Mouse (Mus musculus): Measurements from ENCODE around the gene Soat2. TPM values are rescaled to one million over a fixed set of nuclear protein-coding genes. Genes with fewer than 3 reads are reported as not detected.
A peak's percentile ranks its signal among the peaks of the same experiment; 100 is the strongest.

Gene Soat2
- total RNA-seq, 1 experiment from 2014 or later: 6.3 TPM

- no peak for ATAC-seq (replicated peaks; ENCODE audit: low read depth, poor library complexity, severe bottlenecking)
Measured at GRCm38 (mm10) chr15:102112827-102113226, 37.5 kb upstream of the Soat2 start.

GRCm38 (mm10) chr15:102113674-102114073 is 36.7 kb upstream of the Soat2 start:
- ATAC-seq (replicated peaks; ENCODE audit: low read depth, poor library complexity, severe bottlenecking): no peak

- ATAC-seq (replicated peaks; ENCODE audit: low read depth, poor library complexity, severe bottlenecking): no peak
Measured at GRCm38 (mm10) chr15:102114651-102115260, 35.6 kb upstream of the Soat2 start.

GRCm38 (mm10) chr15:102115731-102116231 is 34.5 kb upstream of the Soat2 start:
- peak; percentile 57 for ATAC-seq (replicated peaks; ENCODE audit: low read depth, poor library complexity, severe bottlenecking)

- no peak for ATAC-seq (replicated peaks; ENCODE audit: low read depth, poor library complexity, severe bottlenecking)
Measured at GRCm38 (mm10) chr15:102116753-102117415, 33.4 kb upstream of the Soat2 start.

- no peak for ATAC-seq (replicated peaks; ENCODE audit: low read depth, poor library complexity, severe bottlenecking)
Measured at GRCm38 (mm10) chr15:102117461-102118443, 32.6 kb upstream of the Soat2 start.

- ATAC-seq (replicated peaks; ENCODE audit: low read depth, poor library complexity, severe bottlenecking): no peak
Measured at GRCm38 (mm10) chr15:102118591-102118990, 31.7 kb upstream of the Soat2 start.

GRCm38 (mm10) chr15:102119121-102119830 is 31.1 kb upstream of the Soat2 start:
- ATAC-seq (replicated peaks; ENCODE audit: low read depth, poor library complexity, severe bottlenecking): no peak

GRCm38 (mm10) chr15:102119831-102120170 is 30.5 kb upstream of the Soat2 start:
- no peak for ATAC-seq (replicated peaks; ENCODE audit: low read depth, poor library complexity, severe bottlenecking)

GRCm38 (mm10) chr15:102120530-102120929 is 29.8 kb upstream of the Soat2 start:
- no peak for ATAC-seq (replicated peaks; ENCODE audit: low read depth, poor library complexity, severe bottlenecking)

- ATAC-seq (replicated peaks; ENCODE audit: low read depth, poor library complexity, severe bottlenecking): no peak
Measured at GRCm38 (mm10) chr15:102126303-102126702, 24.0 kb upstream of the Soat2 start.

GRCm38 (mm10) chr15:102133314-102133713 is 17.0 kb upstream of the Soat2 start:
- no peak for ATAC-seq (replicated peaks; ENCODE audit: low read depth, poor library complexity, severe bottlenecking)

- ATAC-seq (replicated peaks; ENCODE audit: low read depth, poor library complexity, severe bottlenecking): no peak
Measured at GRCm38 (mm10) chr15:102134709-102135108, 15.6 kb upstream of the Soat2 start.

- no peak for ATAC-seq (replicated peaks; ENCODE audit: low read depth, poor library complexity, severe bottlenecking)
Measured at GRCm38 (mm10) chr15:102135522-102136128, 14.7 kb upstream of the Soat2 start.

GRCm38 (mm10) chr15:102136129-102136758 is 14.1 kb upstream of the Soat2 start, which contains the start of gene Spryd3:
Spryd3 (minus strand) TSS chr15:102136234.
- peak; percentile 99 for ATAC-seq (replicated peaks; ENCODE audit: low read depth, poor library complexity, severe bottlenecking)

- no peak for ATAC-seq (replicated peaks; ENCODE audit: low read depth, poor library complexity, severe bottlenecking)
Measured at GRCm38 (mm10) chr15:102141120-102141519, 9.2 kb upstream of the Soat2 start.

- no peak for ATAC-seq (replicated peaks; ENCODE audit: low read depth, poor library complexity, severe bottlenecking)
Measured at GRCm38 (mm10) chr15:102142914-102143912, 7.1 kb upstream of the Soat2 start.

GRCm38 (mm10) chr15:102144274-102144711 is 6.0 kb upstream of the Soat2 start, which contains the start of gene Igfbp6:
Igfbp6 (plus strand) TSS chr15:102144362.
- no peak for ATAC-seq (replicated peaks; ENCODE audit: low read depth, poor library complexity, severe bottlenecking)
